Mouse (Mus musculus): ENCODE data around the gene Gm11034. TPM values are rescaled to one million over a fixed set of nuclear protein-coding genes. Genes with fewer than 3 reads are reported as not detected.

Gene Gm11034
- total and polyA plus RNA-seq, 3 experiments = not detected

DNA sequence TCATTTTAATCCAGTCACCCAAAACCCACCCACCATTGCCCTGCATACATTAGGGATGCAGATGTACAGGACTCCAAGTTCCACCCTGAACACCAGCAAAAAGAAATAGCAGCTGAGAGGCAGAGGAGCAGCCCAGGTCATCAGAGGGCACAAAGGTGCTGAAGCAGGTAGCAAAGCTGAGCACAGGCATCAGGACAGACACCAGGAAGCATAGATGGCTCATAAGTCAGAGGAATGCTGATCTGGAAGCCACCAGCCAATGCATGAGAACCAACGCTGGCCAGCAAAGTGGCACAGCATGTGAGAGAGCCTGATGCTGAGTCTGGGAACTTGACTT is 44.4 kb upstream of the Gm11034 start:
- H3K9ac ChIP-seq (ENCODE audit: insufficient read depth, low read depth) = no peak overlapping the region
- H3K27ac ChIP-seq (ENCODE audit: insufficient read depth, low read depth) = no peak overlapping the region
- no peak overlapping the region for H3K4me2 ChIP-seq (ENCODE audit: insufficient read depth, low read depth, poor library complexity, severe bottlenecking)
- in situ Hi-C loops (cut with MboI; ENCODE audit: low pct_ligation_motif_present, low pct_unique_long_range_greater_than_20kb, low sequenced_read_pairs) = no loop called here
- no peak overlapping the region for H3K4me3 ChIP-seq (replicated peaks in 1 of 3; ENCODE audit: low read depth in 2 of 3, low read length in 2 of 3, poor library complexity in 1 of 3)
- no peaks in the 10 kb centered on the region for H3K27me3 ChIP-seq (replicated peaks)
- H3K36me3 ChIP-seq (replicated peaks in 1 of 2; ENCODE audit: control insufficient read depth in 1 of 2, insufficient read depth in 1 of 2, low read length in 1 of 2) = peaks cover 31 to 50% of the 10 kb centered on the region in 2 experiments
- no peaks in the 10 kb centered on the region for H3K9me3 ChIP-seq (replicated peaks; ENCODE audit: low read length)
- dilution Hi-C loops (cut with MboI; ENCODE audit: extremely low pct_ligation_motif_present, extremely low pct_unique_long_range_greater_than_20kb, low sequenced_read_pairs) = no loop called here
- no peaks in the 10 kb centered on the region for H3K79me2 ChIP-seq (replicated peaks; ENCODE audit: control insufficient read depth, extremely low read depth, insufficient read depth, poor library complexity, severe bottlenecking)
- no peak for DNase-seq (ENCODE audit: extremely low read depth)
- H3K4me1 ChIP-seq (ENCODE audit: control insufficient read depth in 1 of 2, insufficient read depth in 2 of 2) = peaks cover 6 to 39% of the 10 kb centered on the region in 2 experiments; a peak in 3 of 4 replicates
- TF ChIP-seq KAT2A (IDR thresholded peaks at IDR 0.05; ENCODE audit: insufficient replicate concordance, low read length) = no peak
- TF ChIP-seq ELF1 (IDR thresholded peaks at IDR 0.05; ENCODE audit: low read depth, low read length) = no peak
- no peak for TF ChIP-seq USF2 (conservative IDR thresholded peaks at IDR 0.05; ENCODE audit: low read depth, low read length)
- TF ChIP-seq TBP (conservative IDR thresholded peaks at IDR 0.05; ENCODE audit: low read depth, low read length) = no peak
- no peak for TF ChIP-seq CHD2 (IDR thresholded peaks at IDR 0.05; ENCODE audit: low read length)
- TF ChIP-seq JUN (IDR thresholded peaks at IDR 0.05; ENCODE audit: insufficient read depth, low read depth, low read length) = no peak
- TF ChIP-seq SMC3 (IDR thresholded peaks at IDR 0.05; ENCODE audit: low read depth, low read length) = no peak
- TF ChIP-seq USF1 (IDR thresholded peaks at IDR 0.05; ENCODE audit: low read depth, low read length) = no peak
- TF ChIP-seq JUND (conservative IDR thresholded peaks at IDR 0.05; ENCODE audit: low read depth, low read length) = no peak
- TF ChIP-seq E2F4 (IDR thresholded peaks at IDR 0.05; ENCODE audit: insufficient replicate concordance, low read depth, low read length) = no peak
- TF ChIP-seq ZC3H11A (IDR thresholded peaks at IDR 0.05; ENCODE audit: low read depth, low read length) = no peak
- no peak for TF ChIP-seq RAD21 (IDR thresholded peaks at IDR 0.05; ENCODE audit: low read depth, low read length)
- TF ChIP-seq POLR2A (IDR thresholded peaks at IDR 0.05; ENCODE audit: low read depth, low read length) = no peak
- TF ChIP-seq IRF4 (IDR thresholded peaks at IDR 0.05; ENCODE audit: low read depth, low read length) = no peak
- no peak for TF ChIP-seq HCFC1 (IDR thresholded peaks at IDR 0.05; ENCODE audit: low read depth, low read length)
- no peak for TF ChIP-seq SIN3A (IDR thresholded peaks at IDR 0.05; ENCODE audit: low read length)

DNA sequence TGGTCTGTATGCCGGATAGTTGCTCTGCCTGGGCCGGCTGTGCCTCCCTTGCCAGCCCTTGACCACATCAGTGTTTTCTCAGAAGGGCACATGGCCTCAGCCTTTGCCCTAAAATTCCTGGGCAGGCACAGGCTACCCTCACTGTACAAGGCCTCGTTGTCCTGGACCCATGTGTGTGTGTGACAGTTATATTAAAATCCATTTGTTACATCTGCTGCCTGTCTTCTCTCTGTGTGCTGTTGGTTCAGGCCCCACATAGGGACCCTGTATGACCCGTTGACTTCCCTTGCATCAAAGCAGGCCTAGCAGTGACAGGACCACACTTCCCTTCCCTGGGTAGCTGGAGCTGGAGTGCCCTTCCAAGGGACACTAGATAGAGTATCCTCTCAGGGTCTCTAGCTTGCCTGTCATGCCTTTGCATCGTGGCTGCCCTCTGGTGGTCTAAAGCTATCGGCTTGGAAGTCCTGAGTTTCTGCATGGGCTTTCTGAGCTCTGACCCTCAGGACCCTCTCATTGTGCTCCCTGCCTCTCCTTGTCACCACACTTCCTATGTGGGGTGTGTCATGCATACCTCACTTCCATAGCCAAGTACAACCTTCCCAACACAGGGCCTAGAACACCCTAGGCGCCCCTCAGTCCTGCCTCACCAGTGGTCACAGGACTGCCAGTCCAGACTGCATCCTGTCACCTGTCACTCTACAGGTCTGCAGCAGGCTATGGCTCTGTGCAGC is 43.9 kb upstream of the Gm11034 start:
- no peak overlapping the region for H3K4me2 ChIP-seq (ENCODE audit: insufficient read depth, low read depth, poor library complexity, severe bottlenecking)
- H3K79me2 ChIP-seq (replicated peaks; ENCODE audit: control insufficient read depth, extremely low read depth, insufficient read depth, poor library complexity, severe bottlenecking) = no peaks in the 10 kb centered on the region
- no peak overlapping the region for H3K27ac ChIP-seq (ENCODE audit: insufficient read depth, low read depth)
- in situ Hi-C loops (cut with MboI; ENCODE audit: low pct_ligation_motif_present, low pct_unique_long_range_greater_than_20kb, low sequenced_read_pairs) = no loop called here
- TF ChIP-seq POLR2AphosphoS2 (IDR thresholded peaks at IDR 0.05; ENCODE audit: low read depth, low read length) = no peak
- peak; percentile 68 for TF ChIP-seq SMC3 (IDR thresholded peaks at IDR 0.05; ENCODE audit: low read depth, low read length)
- TF ChIP-seq CTCF (conservative IDR thresholded peaks at IDR 0.05 in 1 of 2, IDR thresholded peaks at IDR 0.05 in 1 of 2; ENCODE audit: low read depth in 2 of 2, low read length in 2 of 2) = peak in 1 of 2 experiments; percentile 61; a peak in 2 of 4 replicates
- peak; percentile 47 for TF ChIP-seq RAD21 (IDR thresholded peaks at IDR 0.05; ENCODE audit: low read depth, low read length)
- TF ChIP-seq SIN3A (IDR thresholded peaks at IDR 0.05; ENCODE audit: low read length) = no peak
- dilution Hi-C loops (cut with MboI; ENCODE audit: extremely low pct_ligation_motif_present, extremely low pct_unique_long_range_greater_than_20kb, low sequenced_read_pairs) = no loop called here
- no peaks in the 10 kb centered on the region for H3K27me3 ChIP-seq (replicated peaks)
- H3K9ac ChIP-seq (ENCODE audit: insufficient read depth, low read depth) = no peak overlapping the region
- H3K36me3 ChIP-seq (replicated peaks in 1 of 2; ENCODE audit: control insufficient read depth in 1 of 2, insufficient read depth in 1 of 2, low read length in 1 of 2) = peaks cover 36 to 55% of the 10 kb centered on the region in 2 experiments
- H3K9me3 ChIP-seq (replicated peaks; ENCODE audit: low read length) = no peaks in the 10 kb centered on the region
- no peak for DNase-seq (ENCODE audit: extremely low read depth)
- H3K4me3 ChIP-seq (replicated peaks in 1 of 3; ENCODE audit: low read depth in 2 of 3, low read length in 2 of 3, poor library complexity in 1 of 3) = no peak overlapping the region
- peaks cover 6 to 37% of the 10 kb centered on the region in 2 experiments; a peak in 3 of 4 replicates for H3K4me1 ChIP-seq (ENCODE audit: control insufficient read depth in 1 of 2, insufficient read depth in 2 of 2)

Data from CH12.LX (cell line).